Mouse (Mus musculus) midbrain, embryonic 14.5 days (tissue): ENCODE results near the gene Msantd2. TPM values are rescaled to one million over a fixed set of nuclear protein-coding genes. Genes with fewer than 3 reads are reported as not detected.

Experiments used
- ATAC-seq: fragments of 200-750 bp; cut with Nextera tagmentation; 2 replicates; pipeline ENCODE4 v1.8.0; 2017; ENCODE audit warnings: moderate number of reproducible peaks, moderate library complexity; ENCODE audit not compliant: low FRiP score, low TSS enrichment
- DNase-seq: peaks from one replicate; pipeline ENCODE4 v3.0.0-alpha.2; 2015
- H3K27ac ChIP-seq: fragments of 300-500 bp; sonication (generic); replicated peaks from 2 replicates; pipeline ENCODE4 v1.5.1; 2014; ENCODE audit warnings: mild to moderate bottlenecking, low read depth, low read length, moderate library complexity
- H3K27me3 ChIP-seq: fragments of 300-500 bp; sonication (generic); 2 replicates; pipeline ENCODE4 v1.6.1; 2014; ENCODE audit warnings: low read length, control low read depth, mixed read lengths; ENCODE audit not compliant: control insufficient read depth, insufficient read depth
- H3K36me3 ChIP-seq: fragments of 300-500 bp; sonication (generic); 2 replicates; pipeline ENCODE4 v1.6.1; 2014; ENCODE audit warnings: low read length, control low read depth; ENCODE audit not compliant: control insufficient read depth, insufficient read depth
- H3K4me1 ChIP-seq: fragments of 300-500 bp; sonication (generic); 2 replicates; pipeline ENCODE4 v1.6.1; 2014; ENCODE audit warnings: mild to moderate bottlenecking, antibody characterized with exemption, low read length, control low read depth; ENCODE audit not compliant: control insufficient read depth, insufficient read depth
- H3K4me2 ChIP-seq: fragments of 300-500 bp; sonication (generic); 2 replicates; pipeline ENCODE4 v1.6.1; 2014; ENCODE audit warnings: mild to moderate bottlenecking, low read length, moderate library complexity
- H3K4me3 ChIP-seq: fragments of 300-500 bp; sonication (generic); replicated peaks from 2 replicates; pipeline ENCODE4 v1.5.1; 2014; ENCODE audit warnings: low read depth, low read length
- H3K9ac ChIP-seq: fragments of 300-500 bp; sonication (generic); replicated peaks from 2 replicates; pipeline ENCODE4 v1.6.1; 2014; ENCODE audit warnings: mild to moderate bottlenecking, low read length, moderate library complexity
- H3K9me3 ChIP-seq: fragments of 300-500 bp; sonication (generic); 2 replicates; pipeline ENCODE4 v1.6.1; 2016; ENCODE audit warnings: low read length, control low read depth, mixed read lengths; ENCODE audit not compliant: control insufficient read depth
- WGBS: fragments of 180-500 bp; shearing (Covaris S2); extraction: QIAGEN DNeasy Blood & Tissue Kit; methylation state at CpG from one replicate; pipeline ENCODE4 v1.1.7; 2014; 5-methylcytosine and 5-hydroxymethylcytosine counted together
- polyA plus RNA-seq: library from polyadenylated mRNA; unstranded; fragments of >200 nt; fragmentation: Nextera tagmentation; extraction: Ambion mirVana; gene quantifications from 2 replicates; pipeline ENCODE4 v1.2.1, GENCODE M21; 2014

Gene Msantd2
- polyA plus RNA-seq, 1 experiment from 2014 or later, result 32.5 TPM

DNA sequence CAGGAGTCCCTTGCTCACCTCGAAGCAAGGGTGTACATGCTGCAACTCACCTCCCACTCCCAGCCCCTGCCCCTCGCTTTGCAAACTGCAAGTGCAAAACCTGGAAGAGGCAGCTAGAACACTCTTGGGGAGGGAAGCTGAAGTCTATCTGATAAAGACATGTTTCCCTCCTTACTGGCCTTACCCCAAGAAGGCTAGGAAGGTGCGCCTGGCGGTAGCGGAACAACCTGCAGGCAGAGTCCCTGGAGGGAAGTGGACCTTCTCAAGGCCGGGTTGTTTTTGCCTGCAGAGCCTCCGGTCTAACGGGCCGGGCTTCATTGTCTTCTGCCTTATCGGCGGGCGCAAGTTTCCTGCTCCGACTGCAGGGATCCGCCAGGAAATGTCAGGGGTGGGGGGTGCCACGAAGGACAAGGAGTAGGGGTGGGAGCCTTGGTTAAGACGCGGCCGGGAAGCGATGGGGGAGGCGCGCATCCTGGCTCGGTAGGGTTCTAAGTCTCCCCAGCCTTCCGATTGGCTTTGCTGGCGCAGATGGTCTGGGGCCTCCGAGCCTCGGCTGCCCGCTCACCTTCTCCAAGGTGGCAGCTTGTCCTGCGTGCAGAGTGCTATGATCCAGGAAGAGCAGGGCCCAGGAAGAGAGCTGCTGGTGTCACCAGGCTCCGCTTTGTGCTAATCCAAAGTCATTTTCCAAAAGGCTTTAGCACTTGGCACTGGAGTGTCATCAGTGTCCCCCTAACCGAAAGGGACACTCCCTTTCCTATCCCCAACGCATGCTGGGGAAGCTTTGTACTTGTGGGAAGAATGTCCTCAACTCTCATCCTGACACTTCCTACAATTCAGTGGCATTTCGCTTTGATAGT is 41.1 kb downstream of the Msantd2 start:
- H3K9me3 ChIP-seq, result no peaks in the 10 kb centered on the region
- DNase-seq, result peak; percentile 62
- ATAC-seq, result peak; percentile 41; the same call in 1 of the 2 replicates
- H3K36me3 ChIP-seq, result no peaks in the 10 kb centered on the region
- H3K9ac ChIP-seq, result peak overlapping the region; percentile 50; the same call in 1 of the 2 replicates
- peak overlapping the region; percentile 31 for H3K4me3 ChIP-seq
- H3K4me2 ChIP-seq, result peak overlapping the region; percentile 59
- H3K27me3 ChIP-seq, result peaks cover 63% of the 10 kb centered on the region
- no peak overlapping the region for H3K27ac ChIP-seq
- peaks cover 16% of the 10 kb centered on the region; the same call in 1 of the 2 replicates for H3K4me1 ChIP-seq
- 2% methylated on average over 32 of the region's 32 CpGs for WGBS

DNA sequence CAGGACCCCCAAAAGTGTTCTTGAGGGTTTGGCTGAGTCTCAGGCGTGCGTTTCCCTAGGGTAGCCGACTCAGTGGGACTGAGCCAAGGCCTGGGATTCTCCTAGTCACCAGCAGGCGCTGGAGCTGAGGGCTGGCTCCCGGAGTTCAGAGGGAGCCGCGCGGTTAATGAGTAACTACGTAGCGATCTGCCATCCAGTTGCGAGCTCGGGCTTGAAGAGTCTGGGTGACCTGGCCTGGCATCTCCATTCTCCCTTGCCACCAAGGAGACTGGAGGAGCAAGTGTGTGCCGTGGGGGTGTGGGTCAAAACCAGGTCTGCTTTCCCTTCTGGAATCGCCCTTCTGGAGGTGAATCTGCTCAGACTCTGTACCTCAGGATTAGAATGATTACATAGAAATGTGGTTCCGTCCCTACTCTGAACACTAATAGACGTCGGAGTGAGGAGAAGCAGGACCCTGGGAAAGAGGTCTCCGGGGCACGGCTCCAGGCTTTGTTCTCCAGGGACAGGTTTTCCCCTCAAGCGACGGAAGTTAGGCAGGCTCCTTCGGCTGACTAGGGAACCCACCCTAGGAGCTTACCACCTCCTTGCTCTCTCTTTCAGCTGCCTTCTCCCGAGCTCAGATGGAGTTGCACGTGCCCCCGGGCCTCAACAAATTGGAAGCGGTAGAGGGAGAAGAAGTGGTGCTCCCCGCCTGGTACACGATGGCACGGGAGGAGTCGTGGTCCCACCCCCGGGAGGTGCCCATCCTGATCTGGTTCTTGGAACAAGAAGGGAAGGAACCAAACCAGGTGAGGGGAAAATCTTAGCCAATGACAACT is 42.0 kb downstream of the Msantd2 start:
- DNase-seq (peak; percentile 79), ATAC-seq (peak; percentile 59)
- Histone ChIP-seq H3K36me3 (no peaks in the 10 kb centered on the region), H3K4me2 (peak overlapping the region; percentile 59), H3K4me1 (peaks cover 16% of the 10 kb centered on the region; the same call in 1 of the 2 replicates), H3K9me3 (no peaks in the 10 kb centered on the region), H3K27ac (no peak overlapping the region; the same call in 1 of the 2 replicates), H3K27me3 (peaks cover 56% of the 10 kb centered on the region), H3K9ac (no peak overlapping the region; the same call in 1 of the 2 replicates), H3K4me3 (peak overlapping the region; percentile 31)
- 2% methylated on average over 31 of the region's 31 CpGs for WGBS

DNA sequence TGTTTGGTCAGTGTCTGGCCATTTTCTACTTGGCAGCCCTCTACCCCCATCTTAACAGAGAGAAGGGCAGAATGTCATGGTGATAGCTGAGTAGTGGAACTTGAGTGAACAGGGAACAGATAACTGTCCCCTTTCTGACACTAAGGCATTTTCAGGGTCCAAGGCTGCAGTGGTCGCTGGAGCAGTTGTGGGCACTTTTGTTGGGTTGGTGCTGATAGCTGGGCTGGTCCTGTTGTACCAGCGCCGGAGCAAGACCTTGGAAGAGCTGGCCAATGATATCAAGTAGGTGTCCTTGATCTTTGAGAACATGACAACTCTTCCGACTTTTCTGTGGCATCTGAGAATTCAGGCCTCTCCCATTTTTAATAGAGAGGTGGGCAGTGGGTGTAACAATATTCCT is 47.7 kb downstream of the Msantd2 start:
- H3K9ac ChIP-seq, result no peak overlapping the region
- H3K36me3 ChIP-seq, result no peaks in the 10 kb centered on the region
- H3K27me3 ChIP-seq, result peaks cover 4% of the 10 kb centered on the region
- no peaks in the 10 kb centered on the region for H3K9me3 ChIP-seq
- H3K4me2 ChIP-seq, result no peak overlapping the region
- H3K4me1 ChIP-seq, result no peaks in the 10 kb centered on the region
- 80% methylated on average over 4 of the region's 4 CpGs for WGBS
- no peak for DNase-seq
- ATAC-seq, result no peak
- H3K27ac ChIP-seq, result no peak overlapping the region
- no peak overlapping the region for H3K4me3 ChIP-seq

DNA sequence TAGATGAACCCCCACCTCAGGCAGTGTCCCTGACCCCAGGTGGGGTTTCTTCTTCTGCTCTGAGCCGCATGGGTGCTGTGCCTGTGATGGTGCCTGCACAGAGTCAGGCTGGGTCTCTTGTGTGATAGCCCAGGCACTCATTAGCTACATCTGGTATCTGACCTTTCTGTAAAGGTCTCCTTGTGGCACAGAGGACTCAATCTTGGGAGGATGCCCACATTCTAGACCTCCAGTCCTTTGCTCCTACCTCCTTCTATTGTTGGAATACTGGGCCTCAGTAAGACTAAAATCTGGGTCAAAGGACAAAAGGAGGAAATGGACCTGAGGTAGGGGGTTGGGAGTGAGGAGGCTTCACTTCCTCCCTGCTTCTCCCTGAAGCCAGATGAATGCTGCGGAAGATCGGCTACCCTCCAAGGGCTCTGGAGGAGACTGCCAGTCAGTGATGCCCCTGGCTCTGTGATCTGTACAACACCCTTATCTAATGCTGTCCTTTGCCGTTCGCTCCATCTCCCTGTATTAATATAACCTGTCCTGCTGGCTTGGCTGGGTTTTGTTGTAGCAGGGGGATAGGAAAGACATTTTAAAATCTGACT is 48.6 kb downstream of the Msantd2 start:
- Histone ChIP-seq H3K9ac (no peak overlapping the region), H3K4me2 (no peak overlapping the region), H3K9me3 (no peaks in the 10 kb centered on the region), H3K4me1 (no peaks in the 10 kb centered on the region), H3K27me3 (no peaks in the 10 kb centered on the region), H3K4me3 (no peak overlapping the region), H3K27ac (no peak overlapping the region), H3K36me3 (no peaks in the 10 kb centered on the region)
- WGBS, result 82% methylated on average over 5 of the region's 5 CpGs
- no peak for ATAC-seq
- DNase-seq, result no peak

DNA sequence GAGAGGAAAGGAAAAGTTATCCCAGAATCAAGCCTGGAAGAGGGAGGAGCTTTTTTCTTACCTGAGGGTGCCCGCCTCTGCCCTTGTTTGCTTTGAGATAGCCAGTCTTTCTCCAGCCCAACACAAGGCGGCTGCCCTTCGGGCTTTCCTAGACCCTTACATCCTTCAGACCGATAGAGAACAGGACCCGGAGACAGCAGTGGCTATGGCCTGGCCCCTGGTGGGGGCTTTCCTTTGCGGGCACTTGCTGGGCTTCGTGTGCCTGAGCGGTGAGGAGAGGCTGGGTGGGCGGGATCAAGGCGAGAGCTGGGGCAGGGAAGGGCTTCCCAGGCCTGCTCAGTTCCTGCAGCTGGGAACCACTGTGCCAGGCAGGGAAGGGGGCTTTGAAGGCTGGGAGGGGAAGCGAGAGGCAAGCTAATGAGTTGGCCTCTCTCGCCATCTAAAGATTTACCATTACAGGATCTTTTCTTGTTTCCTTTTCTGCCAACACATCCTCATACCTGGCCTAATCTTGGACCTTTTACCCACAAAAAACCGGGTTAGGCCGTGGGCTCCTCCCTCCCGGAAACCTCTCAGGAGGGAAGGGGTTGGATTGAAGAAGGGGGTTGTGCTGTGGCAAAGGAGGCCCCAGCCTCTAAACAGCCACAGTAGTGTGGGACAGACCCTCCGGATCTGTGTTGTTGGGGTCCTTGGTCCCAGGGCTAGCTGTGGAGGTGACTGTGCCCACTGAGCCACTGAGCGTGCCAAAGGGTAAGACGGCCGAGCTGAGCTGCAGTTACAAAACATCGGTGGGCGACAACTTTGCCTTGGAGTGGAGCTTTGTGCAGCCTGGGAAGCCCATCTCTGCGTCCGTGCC is 50.3 kb downstream of the Msantd2 start, which contains the start of gene Vsig2:
Gene Vsig2, plus strand, starts transcription at position 86 of the 856 bp plus-strand sequence.
- H3K27ac ChIP-seq, result no peak within 1 kb of the TSS
- H3K36me3 ChIP-seq, result no peaks in the 10 kb centered on the region
- H3K4me2 ChIP-seq, result no peak within 1 kb of the TSS
- no peak within 1 kb of the TSS for H3K9ac ChIP-seq
- DNase-seq, result no peak
- no peaks in the 10 kb centered on the region for H3K9me3 ChIP-seq
- WGBS, result 51% methylated on average over 23 of the region's 23 CpGs
- no peaks in the 10 kb centered on the region for H3K27me3 ChIP-seq
- peak; percentile 38; the same call in 1 of the 2 replicates for ATAC-seq
- peaks cover 4% of the 10 kb centered on the region for H3K4me1 ChIP-seq
- no peak within 1 kb of the TSS for H3K4me3 ChIP-seq

DNA sequence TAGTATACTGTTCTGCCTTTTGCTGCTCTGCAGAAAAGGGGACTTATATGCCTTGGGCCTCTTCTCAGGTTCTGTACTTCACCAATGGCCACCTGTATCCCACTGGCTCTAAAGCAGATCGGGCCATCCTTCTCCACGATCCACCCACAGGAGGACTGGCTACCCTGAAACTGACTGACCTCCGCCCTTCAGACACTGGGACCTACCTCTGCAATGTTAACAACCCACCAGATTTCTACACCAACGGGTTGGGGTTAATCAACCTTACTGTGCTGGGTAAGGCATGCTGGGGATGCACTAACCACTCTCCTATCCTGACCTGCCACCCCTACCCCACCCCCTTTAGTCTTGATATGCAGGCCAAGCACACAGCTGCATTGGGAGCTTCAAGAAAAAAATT is 51.1 kb downstream of the Msantd2 start:
- peaks cover 12% of the 10 kb centered on the region for H3K4me1 ChIP-seq
- peaks cover 8% of the 10 kb centered on the region; the same call in 1 of the 2 replicates for H3K27me3 ChIP-seq
- no peak overlapping the region for H3K4me3 ChIP-seq
- H3K9ac ChIP-seq, result no peak overlapping the region
- ATAC-seq (no peak), DNase-seq (no peak)
- H3K9me3 ChIP-seq, result no peaks in the 10 kb centered on the region
- H3K36me3 ChIP-seq, result no peaks in the 10 kb centered on the region
- WGBS, result 93% methylated on average over 4 of the region's 4 CpGs
- H3K4me2 ChIP-seq, result no peak overlapping the region
- no peak overlapping the region for H3K27ac ChIP-seq

DNA sequence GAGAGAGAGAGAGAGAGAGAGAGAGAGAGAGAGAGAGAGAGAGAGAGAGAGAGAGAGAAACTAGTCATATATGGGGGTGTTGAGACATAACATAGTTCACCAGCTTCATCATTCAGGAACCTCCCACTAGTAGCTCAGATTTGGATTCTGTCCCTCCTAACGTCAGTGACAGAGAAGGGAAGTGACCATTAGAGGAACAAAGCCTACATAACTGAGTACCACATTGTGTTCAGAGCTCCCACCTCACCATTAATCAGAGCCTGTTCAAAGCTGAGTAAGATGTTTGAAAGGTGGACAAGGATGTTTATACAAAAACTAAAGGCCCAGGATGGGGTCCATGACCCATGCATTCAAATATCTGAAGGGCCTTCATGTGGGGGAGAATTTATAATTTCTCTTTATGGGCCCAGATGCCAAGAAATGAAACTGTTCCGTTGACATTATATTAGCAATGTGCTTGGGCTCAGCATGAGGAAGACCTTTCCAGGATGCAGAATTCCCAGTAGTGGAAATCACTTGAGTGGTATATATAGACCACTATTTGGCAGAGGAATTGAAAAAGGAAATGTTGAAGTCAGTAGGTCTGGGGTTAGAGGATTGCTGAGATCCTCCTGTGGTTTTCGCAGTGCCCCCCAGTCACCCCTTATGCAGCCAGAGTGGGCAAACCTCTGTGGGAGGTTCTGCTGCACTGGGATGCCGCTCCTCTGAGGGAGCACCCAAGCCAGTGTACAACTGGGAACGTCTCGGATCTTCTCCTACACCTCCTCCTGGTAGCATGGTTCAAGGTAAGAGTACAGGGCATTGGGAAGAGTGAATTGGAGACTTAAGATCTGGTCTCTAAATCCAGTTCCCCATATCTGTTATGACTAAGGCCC is 51.8 kb downstream of the Msantd2 start:
- H3K4me1 ChIP-seq, result peaks cover 13% of the 10 kb centered on the region
- ATAC-seq (no peak), DNase-seq (no peak)
- H3K9me3 ChIP-seq, result no peaks in the 10 kb centered on the region
- no peak overlapping the region for H3K9ac ChIP-seq
- no peaks in the 10 kb centered on the region for H3K36me3 ChIP-seq
- H3K4me2 ChIP-seq, result no peak overlapping the region
- H3K27ac ChIP-seq, result no peak overlapping the region
- H3K27me3 ChIP-seq, result peaks cover 15% of the 10 kb centered on the region
- 88% methylated on average over 6 of the region's 6 CpGs for WGBS
- H3K4me3 ChIP-seq, result no peak overlapping the region
